25 mouse cellular contexts compared by ENCODE assay signal in the genomic region with DNA sequence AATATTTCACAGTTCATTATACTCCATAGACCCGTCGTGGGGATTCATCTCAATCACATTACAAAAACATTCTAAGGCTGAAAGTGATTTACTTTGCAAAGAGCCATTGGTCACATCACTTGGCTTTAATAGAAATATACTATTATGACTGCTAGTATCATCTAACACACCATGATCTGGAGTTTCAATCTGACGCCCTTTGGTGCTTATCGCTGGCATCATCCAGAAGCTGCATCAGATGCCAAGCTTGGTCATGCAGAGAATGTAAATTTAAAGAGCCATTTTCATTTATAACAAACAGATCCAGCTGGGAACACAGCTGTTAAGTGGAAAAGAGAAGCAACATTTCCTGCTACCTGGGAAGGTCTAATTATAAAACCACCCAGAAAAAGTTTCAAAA. TPM values are rescaled to one million over a fixed set of nuclear protein-coding genes. Genes with fewer than 3 reads are reported as not detected.
"Had no signal": no experiment of that assay in that cellular context is flagged by ENCODE, and none has a peak within 500 bp of the region (broad histone marks: within the 10 kb centered on the region; RNA-seq: fewer than 3 reads in every experiment).

No protein-coding gene starts in this region.

- H3K4me2 ChIP-seq: liver, embryonic 15.5 days; lung, embryonic 15.5 days; midbrain, embryonic 11.5 days; midbrain, embryonic 13.5 days; midbrain, embryonic 15.5 days; neural tube, embryonic 13.5 days; stomach, embryonic 15.5 days had no signal

- H3K36me3 ChIP-seq: liver, embryonic 15.5 days; lung, embryonic 15.5 days; midbrain, embryonic 13.5 days; midbrain, embryonic 15.5 days; neural tube, embryonic 13.5 days; stomach, embryonic 15.5 days had no signal

- H3K9ac ChIP-seq: liver, embryonic 15.5 days; liver, postnatal 0 days; lung, embryonic 15.5 days; midbrain, embryonic 13.5 days; midbrain, embryonic 15.5 days; neural tube, embryonic 13.5 days; stomach, embryonic 15.5 days had no signal

- H3K27me3 ChIP-seq: liver, embryonic 15.5 days; lung, embryonic 15.5 days; megakaryocyte, embryonic 14.5 days; midbrain, embryonic 13.5 days; midbrain, embryonic 15.5 days; neural tube, embryonic 13.5 days; stomach, embryonic 15.5 days had no signal

- H3K27ac ChIP-seq: liver, embryonic 15.5 days; lung, embryonic 15.5 days; macrophage; midbrain, embryonic 13.5 days; midbrain, embryonic 15.5 days; neural tube, embryonic 13.5 days; stomach, embryonic 15.5 days; stomach, postnatal 0 days had no signal

- DNase-seq: liver, postnatal 0 days; lung, adult 2 months; lung, postnatal 14 days; lung, postnatal 36 days; right cerebral cortex, postnatal 14 days; thymus, adult 2 months; thymus, postnatal 25 days; thymus, postnatal 4 days had no signal

- H3K4me1 ChIP-seq: liver, embryonic 15.5 days; lung, embryonic 15.5 days; megakaryocyte, embryonic 14.5 days; midbrain, embryonic 13.5 days; midbrain, embryonic 15.5 days; neural tube, embryonic 13.5 days; stomach, embryonic 15.5 days had no signal

- H3K9me3 ChIP-seq: liver, embryonic 15.5 days; lung, embryonic 15.5 days; midbrain, embryonic 13.5 days; midbrain, embryonic 15.5 days; neural tube, embryonic 13.5 days; stomach, embryonic 15.5 days had no signal

- H3K4me3 ChIP-seq: liver, embryonic 15.5 days; lung, embryonic 15.5 days; megakaryocyte, embryonic 14.5 days; midbrain, embryonic 13.5 days; midbrain, embryonic 15.5 days; neural tube, embryonic 13.5 days; stomach, embryonic 15.5 days had no signal

- ATAC-seq: liver, postnatal 0 days; lung, postnatal 0 days; midbrain, embryonic 13.5 days; midbrain, embryonic 15.5 days had no signal

RNA-seq across cellular contexts. Expression of a gene that starts 37.6 kb away (rescaled TPM):
- total RNA-seq: megakaryocyte progenitor cell, adult 5-6 weeks; monocyte, adult 5-6 weeks; neutrophil, adult 5-6 weeks had no signal
- polyA plus RNA-seq: liver, postnatal 0 days; macrophage; spleen, adult 2 months; testis, adult 2 months; urinary bladder, adult 2 months had no signal
